Mouse (Mus musculus): ENCODE measurements around the gene Sox5. TPM values are rescaled to one million over a fixed set of nuclear protein-coding genes. Genes with fewer than 3 reads are reported as not detected.
"Not testable (repeated sequence)": the region's sequence is repeated elsewhere in the genome, so short reads cannot be mapped to it uniquely, and the experiment has no call there.

Sox5 gene
- total RNA-seq, 2 experiments from 2014 or later = 46.4 to 57.5 TPM

DNA sequence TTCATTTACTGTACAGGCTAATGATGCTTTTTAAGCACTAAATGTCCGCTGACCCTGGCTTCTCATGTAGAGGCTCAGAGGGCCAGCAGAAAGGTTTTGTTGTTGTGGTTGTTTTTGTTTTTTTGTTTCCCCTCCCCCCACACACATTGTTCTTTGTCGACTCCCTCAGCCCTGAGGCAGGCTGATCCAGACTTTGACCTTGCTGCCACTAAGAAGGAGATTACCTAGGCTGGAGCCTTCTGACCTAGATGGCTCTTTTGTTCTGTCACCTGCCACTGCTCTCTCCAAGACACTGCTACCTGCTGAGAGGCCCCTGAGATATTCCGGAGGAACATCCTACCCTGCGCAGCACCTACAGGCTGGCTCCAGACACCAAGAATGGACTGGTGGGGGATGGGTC is 508.4 kb downstream of the Sox5 start:
- DNase-seq (ENCODE audit: low spot score in 2 of 2); intact Hi-C loops (cut with DNase I): not testable (repeated sequence)

- DNase-seq (ENCODE audit: low spot score in 2 of 2) = no peak
- intact Hi-C loops (cut with DNase I) = no loop called here
These were observed 510.5 kb downstream of the Sox5 start for GRCm38 (mm10) chr6:144271326-144271725.

- intact Hi-C loops (cut with DNase I) = no loop called here
- no peak for DNase-seq (ENCODE audit: low spot score in 2 of 2)
These were observed 511.5 kb downstream of the Sox5 start for GRCm38 (mm10) chr6:144270306-144270705.

GRCm38 (mm10) chr6:144269666-144270065 is 512.1 kb downstream of the Sox5 start:
- DNase-seq (ENCODE audit: low spot score in 2 of 2) = no peak
- intact Hi-C loops (cut with DNase I) = no loop called here

DNA sequence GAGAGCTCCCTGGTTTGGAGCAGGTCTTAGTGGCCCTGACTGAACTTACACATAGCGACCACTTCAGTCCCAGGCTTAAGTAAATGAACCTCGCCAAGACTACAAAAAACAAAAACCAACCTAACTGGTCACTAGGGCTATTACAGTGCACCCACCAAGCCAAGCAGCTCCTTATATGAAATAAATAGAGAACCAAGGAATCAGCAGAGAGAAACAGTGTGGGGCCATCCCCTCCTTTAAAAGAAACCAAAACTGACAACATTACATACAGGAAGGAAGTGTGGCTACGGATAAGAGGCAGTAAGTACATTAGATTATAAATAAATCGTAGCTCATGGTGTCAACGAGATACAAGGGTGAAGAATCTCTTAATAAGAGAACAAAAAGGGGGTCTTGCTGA is 516.0 kb downstream of the Sox5 start:
- intact Hi-C loops (cut with DNase I) = no loop called here
- no peak for DNase-seq (ENCODE audit: low spot score in 2 of 2)

DNA sequence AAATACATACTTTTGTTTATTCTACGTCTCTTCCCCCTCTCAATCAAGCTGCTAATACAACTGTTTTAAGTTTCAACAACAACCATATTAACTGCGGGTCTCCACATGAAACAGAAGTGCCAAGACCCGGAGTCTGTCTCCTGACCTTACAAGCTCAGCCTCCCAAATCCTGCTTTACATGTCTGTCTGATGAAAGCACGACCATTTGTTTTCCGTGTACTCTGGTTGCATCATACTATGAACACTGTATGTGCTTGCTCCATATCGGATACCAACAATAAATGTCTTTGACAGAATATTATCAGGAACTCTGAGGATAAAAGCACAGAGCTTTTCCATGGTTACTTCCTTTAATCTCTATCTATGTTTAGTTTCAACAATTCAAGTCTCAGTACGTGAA is 516.8 kb downstream of the Sox5 start:
- no peak for DNase-seq (ENCODE audit: low spot score in 2 of 2)
- intact Hi-C loops (cut with DNase I) = no loop called here

DNA sequence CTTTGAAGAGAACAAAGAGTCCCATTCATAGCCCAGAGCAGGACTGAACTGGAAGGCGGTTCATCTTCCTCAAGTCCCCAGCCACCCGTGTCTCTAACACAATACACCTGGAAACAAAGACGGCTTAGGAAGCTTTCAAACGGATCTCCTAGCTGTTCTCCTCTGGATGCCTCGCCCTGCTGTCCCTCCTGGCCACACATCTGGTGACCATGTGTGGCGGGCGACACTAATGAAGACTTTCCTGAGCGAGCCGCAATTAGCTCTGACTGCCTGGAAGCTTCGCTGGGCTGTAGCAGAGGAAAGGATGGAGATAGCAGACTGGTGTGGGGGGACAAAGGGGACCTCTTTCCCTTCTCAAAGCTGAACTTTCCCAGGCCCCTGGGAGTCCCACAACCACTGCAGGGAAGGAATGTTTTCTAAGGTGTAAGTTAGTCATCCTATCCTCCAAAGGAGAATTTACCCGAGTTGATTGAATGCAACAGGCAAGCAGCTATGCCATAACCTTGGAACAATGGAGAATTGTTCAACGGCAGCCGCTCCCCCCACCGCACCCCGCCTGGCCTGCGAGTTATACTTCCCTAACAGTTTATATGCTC is 517.4 kb downstream of the Sox5 start:
- intact Hi-C loops (cut with DNase I) = no loop called here
- DNase-seq (ENCODE audit: low spot score in 2 of 2) = no peak

- intact Hi-C loops (cut with DNase I) = no loop called here
- peak in 1 of 2 experiments; percentile 6 for DNase-seq (ENCODE audit: low spot score in 2 of 2)
These were observed 525.3 kb downstream of the Sox5 start for GRCm38 (mm10) chr6:144256500-144256899.

DNA sequence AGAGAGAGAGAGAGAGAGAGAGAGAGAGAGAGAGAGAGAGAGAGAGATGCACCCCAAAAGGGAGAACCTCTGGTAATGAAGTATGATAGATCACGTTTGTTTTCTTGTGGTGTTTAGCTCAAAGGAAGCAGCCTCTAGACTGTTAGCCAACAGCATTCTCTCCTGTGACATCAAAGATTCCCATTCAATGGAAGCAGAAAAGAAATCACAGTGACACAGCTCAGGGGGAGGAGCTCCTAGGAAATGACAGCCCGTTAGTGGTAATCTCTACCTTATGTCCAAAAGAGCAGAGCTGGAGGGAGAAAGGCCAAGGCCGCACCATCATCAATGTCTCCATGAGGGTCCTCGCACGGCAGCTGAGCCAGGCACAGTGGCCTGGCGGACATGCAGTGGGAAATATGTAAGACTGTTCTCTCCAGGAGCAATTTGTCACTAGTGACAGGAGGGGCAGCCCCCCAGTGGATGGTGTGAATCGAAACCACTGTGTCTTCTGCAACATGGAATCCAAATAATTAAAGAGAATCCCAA is 529.5 kb downstream of the Sox5 start:
- no peak for DNase-seq (ENCODE audit: low spot score in 2 of 2)
- intact Hi-C loops (cut with DNase I) = no loop called here

DNA sequence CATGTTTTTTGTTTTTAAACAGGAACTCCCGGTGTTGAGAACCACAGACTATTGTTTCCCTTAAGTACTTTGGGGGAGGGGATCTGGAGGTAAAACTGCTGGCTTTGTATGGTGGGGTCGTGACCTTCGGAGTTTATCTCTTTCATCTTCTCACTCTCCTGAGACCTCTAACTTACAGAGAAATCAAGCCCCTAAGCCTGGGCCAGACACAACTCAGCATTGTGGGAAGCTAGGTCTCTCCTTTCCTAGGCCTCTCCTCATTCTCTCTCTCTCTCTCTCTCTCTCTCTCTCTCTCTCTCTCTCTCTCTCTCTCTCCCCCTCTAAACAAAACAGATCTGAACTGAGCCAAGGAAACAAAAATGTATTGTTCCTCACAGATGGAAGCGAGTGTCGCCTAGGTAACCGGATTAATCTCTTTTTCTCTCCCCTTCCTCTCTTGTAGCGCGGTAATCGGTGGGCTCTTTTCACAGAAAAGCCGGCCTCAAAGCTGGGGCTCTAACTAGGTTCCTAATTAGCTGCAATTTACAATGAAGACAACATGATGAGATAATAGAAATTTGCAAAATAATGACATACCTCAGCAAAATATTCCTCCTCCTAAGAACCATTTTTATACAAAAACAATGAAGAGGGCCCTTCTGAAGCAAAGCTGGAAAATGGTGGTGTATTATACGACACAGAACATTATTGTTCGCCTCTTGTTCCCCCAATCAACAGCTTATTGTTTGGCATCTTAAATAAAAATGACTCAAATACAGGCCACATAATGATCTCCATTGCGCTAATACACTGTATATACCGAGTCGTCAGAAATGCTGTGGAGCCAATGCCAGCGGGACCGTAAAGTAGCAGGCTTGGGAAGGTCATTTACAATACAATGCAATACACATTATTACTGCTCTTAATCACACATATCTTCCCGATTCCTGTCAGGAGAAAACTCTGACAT is 530.3 kb downstream of the Sox5 start:
- no peak for DNase-seq (ENCODE audit: low spot score in 2 of 2)
- intact Hi-C loops (cut with DNase I) = no loop called here

DNA sequence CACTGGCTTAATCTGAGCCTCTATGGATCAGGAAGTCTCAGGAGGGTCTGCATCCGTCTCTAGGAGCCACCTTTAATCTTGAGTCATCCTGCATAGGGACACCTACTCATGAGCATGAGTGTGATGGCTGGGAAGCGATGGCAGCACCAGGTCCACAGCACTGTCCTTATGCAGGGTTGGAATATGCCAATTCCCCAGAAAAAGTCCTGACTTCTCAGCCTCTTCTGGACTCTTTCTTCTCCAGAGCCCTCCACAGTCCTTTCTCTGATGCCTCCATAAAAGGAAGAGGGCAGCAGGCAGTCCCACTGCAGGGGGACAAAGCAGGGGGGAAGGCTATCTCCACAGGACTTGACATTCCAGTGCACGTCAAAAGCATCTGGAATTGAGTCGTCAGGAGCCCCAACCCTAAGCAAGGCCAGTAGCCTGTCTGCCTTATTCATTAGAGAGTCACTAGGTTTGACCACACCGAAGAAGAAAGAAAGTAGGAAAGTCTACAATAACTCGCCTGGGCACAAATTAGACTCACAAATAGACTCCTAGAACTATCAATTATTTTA is 531.1 kb downstream of the Sox5 start:
- intact Hi-C loops (cut with DNase I) = no loop called here
- no peak for DNase-seq (ENCODE audit: low spot score in 2 of 2)

DNA sequence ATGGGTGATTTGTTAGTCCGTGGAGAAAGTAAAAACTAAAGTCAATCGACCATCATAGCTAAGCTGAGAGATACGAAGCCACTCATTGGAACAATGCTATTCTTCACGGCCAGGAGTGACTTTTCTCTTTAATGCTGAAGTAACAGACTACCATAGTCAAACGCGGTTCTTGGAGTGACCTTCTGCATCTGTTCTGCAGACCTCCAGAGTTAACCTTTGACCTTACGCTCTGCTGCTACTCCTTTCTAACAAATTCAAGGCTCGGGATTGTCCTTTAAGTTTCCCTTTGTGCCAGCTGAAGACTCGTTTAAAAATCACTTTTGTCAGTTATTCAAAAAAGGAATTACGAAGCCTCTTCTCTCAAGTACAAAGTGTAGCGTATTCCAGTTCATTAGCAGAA is 545.2 kb downstream of the Sox5 start:
- intact Hi-C loops (cut with DNase I) = no loop called here
- DNase-seq (ENCODE audit: low spot score in 2 of 2) = no peak

- DNase-seq (ENCODE audit: low spot score in 2 of 2) = peak in 1 of 2 experiments; percentile 71
- intact Hi-C loops (cut with DNase I) = loop anchor here (2.0 to 10.0 kb wide), 2 partner anchors 351 to 969 kb away; no protein-coding TSS in a partner anchor
These were observed 577.8 kb downstream of the Sox5 start for GRCm38 (mm10) chr6:144203970-144204369.

- no peak for DNase-seq (ENCODE audit: low spot score in 2 of 2)
- intact Hi-C loops (cut with DNase I) = loop anchor here (10.0 kb wide), 1 partner anchor 968 kb away; no protein-coding TSS in a partner anchor
These were observed 578.8 kb downstream of the Sox5 start for GRCm38 (mm10) chr6:144203013-144203412.

DNA sequence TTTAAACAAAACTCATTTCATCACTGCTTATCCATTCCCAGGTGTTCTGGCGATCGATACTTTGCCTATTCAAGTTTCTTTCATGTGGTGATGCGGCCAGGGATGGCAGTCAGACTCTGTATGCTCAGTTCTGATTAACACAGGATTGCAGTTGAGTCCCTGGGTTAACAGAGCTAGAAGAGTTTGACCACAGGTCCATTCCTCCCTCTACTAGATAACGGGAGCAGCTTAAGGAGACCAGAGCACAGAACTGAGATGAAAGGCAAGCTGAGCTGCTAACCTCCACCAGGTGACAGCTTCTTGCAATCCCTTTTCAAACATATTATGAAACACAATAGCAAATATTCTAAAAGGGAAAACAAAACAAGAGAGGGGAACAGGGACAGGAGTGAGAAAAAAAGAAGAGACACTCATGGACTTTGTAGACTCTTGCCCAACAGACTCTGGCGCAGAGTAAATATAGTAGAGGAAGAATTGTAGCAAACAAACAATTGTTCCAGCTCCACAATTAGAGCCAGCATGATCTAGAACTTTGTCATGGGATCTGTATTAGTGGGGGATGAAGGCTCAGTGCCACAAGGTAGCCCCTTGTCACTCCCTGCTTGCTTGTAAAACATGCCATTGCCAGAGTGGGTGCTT is 580.3 kb downstream of the Sox5 start:
- DNase-seq (ENCODE audit: low spot score in 2 of 2) = no peak
- intact Hi-C loops (cut with DNase I) = loop anchor here (10.0 kb wide), 1 partner anchor 967 kb away; no protein-coding TSS in a partner anchor

DNA sequence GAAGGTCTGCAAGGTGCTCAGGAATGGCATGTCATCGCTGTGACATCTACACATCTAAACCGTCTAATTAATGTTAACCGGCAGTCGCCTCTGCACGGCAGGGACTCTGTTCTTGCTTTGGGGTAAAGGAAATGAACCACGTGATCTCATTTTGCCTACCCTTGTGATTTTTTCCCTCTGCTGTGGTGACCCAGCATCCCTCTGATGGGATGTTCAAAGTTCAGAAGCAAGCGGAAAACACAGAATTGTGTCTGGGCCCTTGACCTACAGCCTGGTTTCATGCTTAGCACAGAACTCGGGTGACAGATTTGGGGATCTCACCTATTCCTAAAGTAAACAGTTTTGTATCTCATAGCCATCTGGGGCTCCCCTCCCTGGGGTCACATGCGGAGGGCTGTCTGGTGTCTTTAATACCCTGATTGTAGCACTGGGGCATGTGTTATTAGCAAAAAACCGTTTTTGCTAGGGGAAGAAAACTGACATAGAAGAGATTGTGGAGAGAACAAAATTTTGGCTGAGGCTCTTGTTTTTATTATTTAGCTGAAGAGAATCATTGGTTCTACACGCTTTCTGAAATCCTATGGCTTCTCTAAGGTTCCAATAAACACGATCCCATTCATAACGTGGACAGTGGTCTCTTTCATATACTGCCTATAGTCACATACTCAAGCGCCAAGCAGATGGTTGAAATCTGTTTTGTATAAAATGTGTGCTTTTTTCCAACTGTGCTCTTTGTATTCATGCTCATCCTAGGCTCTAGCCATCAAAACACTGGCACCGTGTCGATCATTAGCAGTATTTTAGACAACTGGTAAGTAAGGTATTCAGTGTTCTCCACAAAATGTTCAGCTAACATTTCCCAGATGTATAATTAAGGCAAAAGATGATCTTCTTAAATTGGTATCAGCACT is 584.3 kb downstream of the Sox5 start:
- DNase-seq (ENCODE audit: low spot score in 2 of 2) = no peak
- intact Hi-C loops (cut with DNase I) = no loop called here

- DNase-seq (ENCODE audit: low spot score in 2 of 2) = no peak
- intact Hi-C loops (cut with DNase I) = no loop called here
These were observed 585.8 kb downstream of the Sox5 start for GRCm38 (mm10) chr6:144195934-144196333.

DNA sequence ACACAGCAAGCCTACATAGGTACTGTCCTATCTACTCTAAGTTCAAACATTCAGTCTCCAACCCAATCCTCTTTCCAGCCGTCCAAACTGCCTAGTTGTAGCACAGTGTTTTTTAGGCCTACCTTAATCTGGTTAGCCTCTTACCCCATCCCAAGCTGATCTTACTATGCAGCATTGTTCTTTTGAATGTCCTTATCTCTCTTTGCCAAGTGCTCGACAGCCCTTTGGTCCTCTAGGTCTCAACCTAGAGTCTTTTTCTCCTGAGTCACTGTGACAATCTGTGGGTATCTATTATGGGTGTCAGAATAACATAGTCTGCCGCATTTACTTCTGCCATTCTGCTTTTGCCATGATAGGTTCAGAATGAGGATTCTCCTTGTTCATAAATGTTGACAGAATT is 598.7 kb downstream of the Sox5 start:
- intact Hi-C loops (cut with DNase I) = no loop called here
- DNase-seq (ENCODE audit: low spot score in 2 of 2) = no peak

DNA sequence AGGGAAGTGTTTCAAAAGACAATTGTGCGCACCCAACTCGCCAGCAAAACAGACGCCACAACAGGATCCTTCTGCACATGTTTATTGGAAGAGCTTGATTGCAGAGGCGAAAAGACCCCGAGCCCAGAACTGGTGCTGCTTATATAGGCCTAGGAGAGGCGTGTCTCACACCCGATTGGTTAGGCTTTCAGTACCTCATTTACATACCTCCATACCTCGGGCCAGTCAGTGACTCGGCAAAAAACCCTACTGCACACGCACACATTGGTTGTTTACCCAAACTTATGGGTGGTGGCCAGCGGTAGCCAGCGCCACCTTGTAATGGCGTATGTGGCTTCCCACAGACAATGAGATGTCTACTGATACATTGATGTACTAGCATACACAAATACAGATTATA is 599.3 kb downstream of the Sox5 start:
- DNase-seq (ENCODE audit: low spot score in 2 of 2); intact Hi-C loops (cut with DNase I): not testable (repeated sequence)
